Mouse (Mus musculus) erythroid progenitor cell, adult 5-6 weeks (primary cell): Measurements from ENCODE around the gene Pinlyp. TPM values are rescaled to one million over a fixed set of nuclear protein-coding genes. Genes with fewer than 3 reads are reported as not detected.
"Not testable (repeated sequence)": the region's sequence is repeated elsewhere in the genome, so short reads cannot be mapped to it uniquely, and the experiment has no call there.

ENCODE experiments used
- ATAC-seq: replicated peaks from 2 replicates; pipeline ENCODE4 v1.8.0; 2016; ENCODE audit warnings: moderate number of reproducible peaks, mild to moderate bottlenecking, moderate TSS enrichment, inconsistent platforms; ENCODE audit not compliant: poor library complexity, low FRiP score, severe bottlenecking
- total RNA-seq, 2 experiments: library from RNA; stranded (forward) in 1 of 2; stranded (reverse) in 1 of 2; fragments of 150-400 nt in 1 of 2; fragments of 186-747, 209-891 nt in 1 of 2; gene quantifications; 2 replicates each; pipeline versions ENCODE4 v1.2.3 to v1.2.4; 2015 to 2017; ENCODE audit warnings: low replicate concordance in 2 of 2

Pinlyp gene
- total RNA-seq, 2 experiments from 2014 or later = not detected

GRCm38 (mm10) chr7:24530062-24530931 is 15.6 kb downstream of the Pinlyp start, which contains the start of gene Irgq:
Gene Irgq (plus strand): TSS chr7:24530689.
- peak; percentile 88 for ATAC-seq

- no peak for ATAC-seq
Observed at GRCm38 (mm10) chr7:24529580-24529979, 16.3 kb downstream of the Pinlyp start.

- no peak for ATAC-seq
Observed at GRCm38 (mm10) chr7:24528861-24529260, 17.1 kb downstream of the Pinlyp start.

GRCm38 (mm10) chr7:24525686-24526420 is 20.1 kb downstream of the Pinlyp start:
- ATAC-seq = no peak

- ATAC-seq = no peak
Observed at GRCm38 (mm10) chr7:24524978-24525377, 20.9 kb downstream of the Pinlyp start.

- no peak for ATAC-seq
Observed at GRCm38 (mm10) chr7:24523723-24524122, 22.2 kb downstream of the Pinlyp start.

GRCm38 (mm10) chr7:24522805-24523204 is 23.1 kb downstream of the Pinlyp start:
- ATAC-seq = no peak

- not testable (repeated sequence) for ATAC-seq
Observed at GRCm38 (mm10) chr7:24520054-24520453, 25.9 kb downstream of the Pinlyp start.

- ATAC-seq = no peak
Observed at GRCm38 (mm10) chr7:24519130-24519529, 26.8 kb downstream of the Pinlyp start.

- ATAC-seq = no peak
Observed at GRCm38 (mm10) chr7:24517654-24518053, 28.3 kb downstream of the Pinlyp start.

GRCm38 (mm10) chr7:24517077-24517476 is 28.8 kb downstream of the Pinlyp start:
- ATAC-seq = no peak

GRCm38 (mm10) chr7:24516319-24516718 is 29.6 kb downstream of the Pinlyp start:
- ATAC-seq = not testable (repeated sequence)

- no peak for ATAC-seq
Observed at GRCm38 (mm10) chr7:24512355-24512754, 33.6 kb downstream of the Pinlyp start, which contains the start of gene AC161166.1. Gene AC161166.1 (minus strand): TSS chr7:24512455.

- ATAC-seq = 0 out of 2 replicates have a peak, but pooled peaks have one; percentile 8
Observed at GRCm38 (mm10) chr7:24507726-24508114, 38.2 kb downstream of the Pinlyp start.

GRCm38 (mm10) chr7:24506838-24507725 is 38.8 kb downstream of the Pinlyp start, which contains the start of gene Zfp428:
Gene Zfp428 (plus strand): TSS chr7:24507006.
- ATAC-seq = peak; percentile 69

- no peak for ATAC-seq
Observed at GRCm38 (mm10) chr7:24506476-24506837, 39.5 kb downstream of the Pinlyp start.

GRCm38 (mm10) chr7:24506065-24506459 is 39.9 kb downstream of the Pinlyp start:
- ATAC-seq = no peak

GRCm38 (mm10) chr7:24505447-24506064 is 40.4 kb downstream of the Pinlyp start:
- no peak for ATAC-seq

- ATAC-seq = no peak
Observed at GRCm38 (mm10) chr7:24504868-24505267, 41.0 kb downstream of the Pinlyp start.
